Mouse (Mus musculus) c-Kit-positive CD71-positive TER-119-negative erythroid progenitor cells, embryonic 14.5 days (primary cell): ENCODE results near the gene Rsad2.

Experiments used
- DNase-seq: peaks from one replicate; pipeline ENCODE4 v3.0.0-alpha.2; 2013; ENCODE audit warnings: low read depth

Rsad2 gene

GRCm38 (mm10) chr12:26401254-26401653 is 55.0 kb downstream of the Rsad2 start:
- no peak for DNase-seq

GRCm38 (mm10) chr12:26400762-26401161 is 55.5 kb downstream of the Rsad2 start:
- no peak for DNase-seq

GRCm38 (mm10) chr12:26399391-26399790 is 56.9 kb downstream of the Rsad2 start:
- no peak for DNase-seq

GRCm38 (mm10) chr12:26398597-26398996 is 57.7 kb downstream of the Rsad2 start:
- no peak for DNase-seq

GRCm38 (mm10) chr12:26394485-26395470 is 61.5 kb downstream of the Rsad2 start:
- no peak for DNase-seq

- DNase-seq, result no peak
Measured at GRCm38 (mm10) chr12:26393291-26393690, 63.0 kb downstream of the Rsad2 start.
